Mouse (Mus musculus) neural tube, embryonic 14.5 days (tissue): ENCODE measurements around the gene Mtss1l. TPM values are rescaled to one million over a fixed set of nuclear protein-coding genes. Genes with fewer than 3 reads are reported as not detected.
"Not testable (repeated sequence)": the region's sequence is repeated elsewhere in the genome, so short reads cannot be mapped to it uniquely, and the experiment has no call there.

Source experiments
- ATAC-seq: fragments of 200-750 bp; cut with Nextera tagmentation; 2 replicates; pipeline ENCODE4 v1.8.0; 2017; ENCODE audit warnings: low read depth, mild to moderate bottlenecking, moderate TSS enrichment, moderate library complexity
- H3K27ac ChIP-seq: fragments of 300-500 bp; sonication (generic); 2 replicates; pipeline ENCODE4 v1.5.1; 2014; ENCODE audit warnings: low read depth, mild to moderate bottlenecking, control low read depth, low read length, moderate library complexity, mixed read lengths
- H3K27me3 ChIP-seq: fragments of 300-500 bp; sonication (generic); 2 replicates; pipeline ENCODE4 v1.6.1; 2014; ENCODE audit warnings: low read length; ENCODE audit not compliant: control insufficient read depth, insufficient read depth
- H3K36me3 ChIP-seq: fragments of 300-500 bp; sonication (generic); 2 replicates; pipeline ENCODE4 v1.6.1; 2014; ENCODE audit warnings: low read length, mixed read lengths; ENCODE audit not compliant: control insufficient read depth, insufficient read depth
- H3K4me1 ChIP-seq: fragments of 300-500 bp; sonication (generic); 2 replicates; pipeline ENCODE4 v1.6.1; 2014; ENCODE audit warnings: low read length; ENCODE audit not compliant: control insufficient read depth, insufficient read depth
- H3K4me2 ChIP-seq: fragments of 300-500 bp; sonication (generic); 2 replicates; pipeline ENCODE4 v1.6.1; 2014; ENCODE audit warnings: mild to moderate bottlenecking, low read depth, low read length, control low read depth
- H3K4me3 ChIP-seq: fragments of 300-500 bp; sonication (generic); 2 replicates; pipeline ENCODE4 v1.5.1; 2014; ENCODE audit warnings: low read depth, low read length, control low read depth, mixed read lengths
- H3K9ac ChIP-seq: fragments of 300-500 bp; sonication (generic); replicated peaks from 2 replicates; pipeline ENCODE4 v1.6.1; 2014; ENCODE audit warnings: low read depth, mild to moderate bottlenecking, control low read depth, low read length, mixed read lengths
- H3K9me3 ChIP-seq: fragments of 300-500 bp; sonication (generic); 2 replicates; pipeline ENCODE4 v1.6.1; 2016; ENCODE audit warnings: low read length; ENCODE audit not compliant: control insufficient read depth
- whole genome bisulfite sequencing: fragments of 180-500 bp; shearing (Covaris S2); extraction: QIAGEN DNeasy Blood & Tissue Kit; methylation state at CpG from one replicate; pipeline ENCODE4 v1.1.7; 2014; 5-methylcytosine and 5-hydroxymethylcytosine counted together
- polyA plus RNA-seq: library from polyadenylated mRNA; unstranded; fragments of >200 nt; fragmentation: Nextera tagmentation; extraction: Ambion mirVana; gene quantifications from 2 replicates; pipeline ENCODE4 v1.2.1, GENCODE M21; 2014

The Mtss1l gene
- polyA plus RNA-seq, 1 experiment from 2014 or later = 24.9 TPM

GRCm38 (mm10) chr8:110775316-110775715 lies 54.0 kb downstream of the Mtss1l start:
- WGBS = 81% methylated on average over 8 of the region's 8 CpGs
- no peak overlapping the region for H3K9ac ChIP-seq
- ATAC-seq = no peak
- H3K27me3 ChIP-seq = no peaks in the 10 kb centered on the region
- H3K36me3 ChIP-seq = no peaks in the 10 kb centered on the region
- H3K4me3 ChIP-seq = no peak overlapping the region
- H3K4me1 ChIP-seq = no peaks in the 10 kb centered on the region
- H3K27ac ChIP-seq = no peak overlapping the region
- H3K9me3 ChIP-seq = no peaks in the 10 kb centered on the region
- H3K4me2 ChIP-seq = no peak overlapping the region

- H3K36me3 ChIP-seq = no peaks in the 10 kb centered on the region
Observed at GRCm38 (mm10) chr8:110775721-110776120, 54.4 kb downstream of the Mtss1l start.

GRCm38 (mm10) chr8:110776335-110776734 lies 55.1 kb downstream of the Mtss1l start:
- Histone ChIP-seq H3K36me3 (no peaks in the 10 kb centered on the region), H3K4me3 (no peak overlapping the region), H3K4me2 (no peak overlapping the region), H3K9ac (no peak overlapping the region), H3K27me3 (no peaks in the 10 kb centered on the region), H3K27ac (no peak overlapping the region), H3K4me1 (no peaks in the 10 kb centered on the region), H3K9me3 (no peaks in the 10 kb centered on the region)
- no peak for ATAC-seq
- WGBS = 100% methylated on average over 3 of the region's 3 CpGs

More at GRCm38 (mm10) chr8:110775721-110776120, 54.4 kb downstream of the Mtss1l start:
- H3K4me1 ChIP-seq = no peaks in the 10 kb centered on the region
- H3K4me3 ChIP-seq = no peak overlapping the region
- no peak for ATAC-seq
- no peak overlapping the region for H3K9ac ChIP-seq
- H3K27ac ChIP-seq = no peak overlapping the region
- 91% methylated on average over 3 of the region's 3 CpGs for WGBS
- no peak overlapping the region for H3K4me2 ChIP-seq
- no peaks in the 10 kb centered on the region for H3K9me3 ChIP-seq
- no peaks in the 10 kb centered on the region for H3K27me3 ChIP-seq

DNA sequence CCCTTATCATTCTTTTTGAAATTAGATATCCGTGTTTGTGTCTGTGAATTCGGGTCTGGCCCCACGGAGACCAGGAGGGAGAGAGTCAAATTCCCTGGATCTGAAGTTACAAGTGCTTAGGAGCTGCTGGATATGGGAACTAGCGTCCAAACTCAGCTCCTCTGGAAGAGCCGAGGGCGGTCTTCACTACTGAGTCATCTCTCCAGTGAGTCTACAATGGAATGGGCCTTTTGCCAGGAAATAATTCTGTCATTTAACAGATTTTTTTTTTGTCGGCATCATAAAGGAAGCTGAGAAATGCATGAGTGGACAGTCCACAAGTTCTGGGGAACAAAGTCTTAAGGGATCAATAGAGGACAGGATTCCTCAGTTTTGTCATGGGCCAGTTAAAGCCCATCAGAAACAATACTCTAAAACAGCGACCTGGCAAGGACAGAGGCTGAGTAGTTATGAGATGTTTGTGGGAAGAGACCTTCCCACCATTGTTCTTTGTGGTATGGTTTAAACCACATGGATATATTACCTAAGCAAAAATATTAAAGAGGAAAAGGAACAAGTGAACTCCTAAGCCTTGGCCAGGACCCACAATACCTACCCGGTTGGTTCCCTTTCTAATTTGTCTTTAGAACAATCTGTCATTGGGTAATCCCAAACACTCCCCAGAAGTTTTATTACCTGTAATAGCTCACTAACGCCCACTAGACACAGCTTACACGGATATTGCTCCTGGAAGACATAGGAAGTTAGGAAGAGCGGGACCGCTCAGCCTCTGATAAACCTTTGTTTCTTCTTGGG lies 58.8 kb downstream of the Mtss1l start:
- Histone ChIP-seq H3K4me1 (no peaks in the 10 kb centered on the region), H3K27ac (no peak overlapping the region), H3K4me3 (no peak overlapping the region), H3K9me3 (no peaks in the 10 kb centered on the region), H3K9ac (no peak overlapping the region), H3K27me3 (no peaks in the 10 kb centered on the region), H3K4me2 (no peak overlapping the region), H3K36me3 (no peaks in the 10 kb centered on the region)
- no peak for ATAC-seq
- 82% methylated on average over 13 of the region's 13 CpGs for WGBS

DNA sequence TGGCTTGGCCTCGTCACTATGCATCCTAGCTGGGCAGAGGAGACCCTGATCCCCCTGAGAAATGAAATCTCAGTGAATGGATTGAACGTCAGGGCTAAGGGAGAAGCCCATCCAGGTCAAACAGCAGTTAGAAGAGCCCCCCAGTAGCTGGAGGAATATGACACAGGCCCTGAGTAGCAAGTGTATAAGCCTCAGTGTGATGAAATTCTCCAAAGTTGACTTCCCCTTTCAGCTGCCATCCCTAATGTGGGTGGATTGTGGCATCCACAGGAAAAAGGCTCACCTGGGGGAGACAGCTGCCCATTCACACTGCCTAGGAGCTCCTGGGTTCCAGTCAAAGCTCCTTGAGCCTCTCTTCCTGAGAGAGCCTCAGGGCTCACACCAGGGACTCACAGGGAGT lies 64.1 kb downstream of the Mtss1l start:
- no peak for ATAC-seq
- Histone ChIP-seq H3K9me3 (no peaks in the 10 kb centered on the region), H3K27ac (no peak overlapping the region), H3K4me3 (no peak overlapping the region), H3K9ac (no peak overlapping the region), H3K27me3 (no peaks in the 10 kb centered on the region), H3K4me1 (no peaks in the 10 kb centered on the region), H3K4me2 (no peak overlapping the region), H3K36me3 (no peaks in the 10 kb centered on the region)
- WGBS = 69% methylated on average over 2 of the region's 2 CpGs

- WGBS = 85% methylated on average over 7 of the region's 7 CpGs
- H3K27ac ChIP-seq, ATAC-seq, H3K9ac ChIP-seq, H3K4me2 ChIP-seq, H3K36me3 ChIP-seq, H3K27me3 ChIP-seq, H3K4me3 ChIP-seq, H3K9me3 ChIP-seq, H3K4me1 ChIP-seq: not testable (repeated sequence)
Observed at GRCm38 (mm10) chr8:110786501-110786900, 65.2 kb downstream of the Mtss1l start.

GRCm38 (mm10) chr8:110786934-110787333 lies 65.7 kb downstream of the Mtss1l start:
- no peaks in the 10 kb centered on the region for H3K4me1 ChIP-seq
- H3K9ac ChIP-seq = no peak overlapping the region
- no peaks in the 10 kb centered on the region for H3K36me3 ChIP-seq
- no peaks in the 10 kb centered on the region for H3K27me3 ChIP-seq
- no peak overlapping the region for H3K27ac ChIP-seq
- H3K9me3 ChIP-seq = no peaks in the 10 kb centered on the region
- no peak overlapping the region for H3K4me2 ChIP-seq
- no peak for ATAC-seq
- H3K4me3 ChIP-seq = no peak overlapping the region
- WGBS = 88% methylated on average over 8 of the region's 8 CpGs

- Histone ChIP-seq H3K4me3 (no peak overlapping the region), H3K27me3 (no peaks in the 10 kb centered on the region), H3K9me3 (no peaks in the 10 kb centered on the region), H3K36me3 (no peaks in the 10 kb centered on the region), H3K4me2 (no peak overlapping the region), H3K27ac (no peak overlapping the region), H3K4me1 (no peaks in the 10 kb centered on the region), H3K9ac (no peak overlapping the region)
- 88% methylated on average over 9 of the region's 9 CpGs for WGBS
- no peak for ATAC-seq
Observed at GRCm38 (mm10) chr8:110787411-110787954, 66.2 kb downstream of the Mtss1l start.

DNA sequence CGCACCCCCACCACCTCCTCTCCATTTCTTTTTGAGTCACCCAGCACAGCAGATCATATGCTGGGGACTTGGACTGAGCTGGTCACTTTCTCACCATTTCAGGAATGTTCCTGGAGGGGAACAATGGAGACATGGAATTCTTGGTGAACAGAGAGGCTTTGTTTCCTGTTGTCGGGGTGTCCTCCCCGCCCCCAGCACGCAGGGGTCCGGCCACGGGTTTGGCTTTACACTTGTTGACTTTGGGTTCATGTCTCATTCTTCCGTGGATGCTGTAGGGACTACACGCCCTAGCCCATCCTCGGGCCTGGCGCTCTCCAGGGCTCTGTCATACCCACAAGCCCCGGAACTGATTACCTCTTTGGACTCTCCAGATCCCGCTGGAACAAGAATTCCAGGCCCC lies 67.7 kb downstream of the Mtss1l start:
- no peaks in the 10 kb centered on the region for H3K9me3 ChIP-seq
- WGBS = 59% methylated on average over 12 of the region's 12 CpGs
- no peak for ATAC-seq
- H3K4me3 ChIP-seq = no peak overlapping the region
- no peak overlapping the region for H3K4me2 ChIP-seq
- H3K4me1 ChIP-seq = no peaks in the 10 kb centered on the region
- H3K27ac ChIP-seq = no peak overlapping the region
- no peaks in the 10 kb centered on the region for H3K36me3 ChIP-seq
- no peak overlapping the region for H3K9ac ChIP-seq
- no peaks in the 10 kb centered on the region for H3K27me3 ChIP-seq
